Mouse (Mus musculus): ENCODE measurements around the gene Kbtbd12. TPM values are rescaled to one million over a fixed set of nuclear protein-coding genes. Genes with fewer than 3 reads are reported as not detected.
A peak's percentile ranks its signal among the peaks of the same experiment; 100 is the strongest.

The Kbtbd12 gene
- polyA plus RNA-seq, 1 experiment from 2014 or later, result not detected

- Histone ChIP-seq H3K36me3 (ENCODE audit: insufficient read depth) (no peaks in the 10 kb centered on the region), H3K9ac (no peak overlapping the region), H3K27me3 (ENCODE audit: insufficient read depth, low read length) (peaks cover 16% of the 10 kb centered on the region), H3K4me3 (ENCODE audit: low read depth, low read length) (no peak overlapping the region), H3K4me2 (no peak overlapping the region), H3K4me1 (ENCODE audit: insufficient read depth) (no peaks in the 10 kb centered on the region), H3K9me3 (ENCODE audit: low read depth, low read length) (no peaks in the 10 kb centered on the region), H3K27ac (ENCODE audit: low read depth) (no peak overlapping the region)
- no peak for DNase-seq
- no peak for ATAC-seq (ENCODE audit: insufficient read depth)
- WGBS, result 72% methylated on average over 2 of the region's 2 CpGs
- no peak for TF ChIP-seq CTCF (IDR thresholded peaks at IDR 0.05; ENCODE audit: low read depth)
Observed at GRCm38 (mm10) chr6:88549916-88550315, 87.8 kb downstream of the Kbtbd12 start.

DNA sequence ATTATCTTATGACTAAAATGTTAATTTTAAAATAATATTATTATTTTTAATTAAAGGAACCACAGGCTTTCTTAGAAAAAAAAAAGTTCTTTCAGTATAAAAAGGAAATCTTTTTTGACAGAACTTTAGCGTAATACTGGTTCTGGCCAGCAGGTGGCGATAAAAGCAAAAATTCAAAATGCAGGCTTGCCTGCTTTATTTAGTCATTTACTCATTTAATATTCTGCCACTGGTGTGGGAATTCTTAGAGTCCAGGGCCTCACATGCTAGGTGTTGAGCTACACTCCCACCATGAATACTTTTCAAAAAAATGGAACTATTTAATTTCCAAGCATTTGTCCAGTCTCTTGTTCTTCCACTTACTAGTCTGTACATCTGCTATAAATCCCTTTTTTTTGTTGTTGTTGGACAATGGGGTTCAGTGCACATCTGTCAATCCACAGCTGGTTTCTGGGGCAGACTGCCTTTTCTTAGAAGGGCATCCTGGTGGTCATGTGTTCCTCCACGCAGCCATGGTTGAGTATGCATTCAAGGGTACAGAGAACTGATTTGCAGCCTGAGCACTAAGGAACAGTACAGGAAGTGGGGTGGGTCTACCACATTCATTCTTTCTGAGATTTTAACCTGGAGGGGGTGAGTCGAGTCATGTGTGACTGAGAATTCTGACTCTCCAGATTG is 88.5 kb downstream of the Kbtbd12 start:
- 25% methylated on average over 4 of the region's 4 CpGs for WGBS
- Histone ChIP-seq H3K27ac (ENCODE audit: low read depth) (no peak overlapping the region), H3K36me3 (ENCODE audit: insufficient read depth) (no peaks in the 10 kb centered on the region), H3K27me3 (ENCODE audit: insufficient read depth, low read length) (peaks cover 19% of the 10 kb centered on the region), H3K4me2 (no peak overlapping the region), H3K9me3 (ENCODE audit: low read depth, low read length) (no peaks in the 10 kb centered on the region), H3K4me1 (ENCODE audit: insufficient read depth) (no peaks in the 10 kb centered on the region), H3K9ac (no peak overlapping the region), H3K4me3 (ENCODE audit: low read depth, low read length) (no peak overlapping the region)
- peak; percentile 90 for DNase-seq
- TF ChIP-seq CTCF (IDR thresholded peaks at IDR 0.05; ENCODE audit: low read depth), result peak; percentile 78
- peak; percentile 31 for ATAC-seq (ENCODE audit: insufficient read depth)

GRCm38 (mm10) chr6:88548405-88549049 is 89.2 kb downstream of the Kbtbd12 start:
- ATAC-seq (ENCODE audit: insufficient read depth), result 0 out of 2 replicates have a peak, but pooled peaks have one; percentile 21
- Histone ChIP-seq H3K27ac (ENCODE audit: low read depth) (no peak overlapping the region), H3K4me2 (no peak overlapping the region), H3K36me3 (ENCODE audit: insufficient read depth) (no peaks in the 10 kb centered on the region), H3K9ac (no peak overlapping the region), H3K9me3 (ENCODE audit: low read depth, low read length) (no peaks in the 10 kb centered on the region), H3K4me3 (ENCODE audit: low read depth, low read length) (no peak overlapping the region), H3K27me3 (ENCODE audit: insufficient read depth, low read length) (peaks cover 19% of the 10 kb centered on the region), H3K4me1 (ENCODE audit: insufficient read depth) (no peaks in the 10 kb centered on the region)
- 75% methylated on average over 10 of the region's 10 CpGs for WGBS
- no peak for TF ChIP-seq CTCF (IDR thresholded peaks at IDR 0.05; ENCODE audit: low read depth)
- DNase-seq, result no peak

DNA sequence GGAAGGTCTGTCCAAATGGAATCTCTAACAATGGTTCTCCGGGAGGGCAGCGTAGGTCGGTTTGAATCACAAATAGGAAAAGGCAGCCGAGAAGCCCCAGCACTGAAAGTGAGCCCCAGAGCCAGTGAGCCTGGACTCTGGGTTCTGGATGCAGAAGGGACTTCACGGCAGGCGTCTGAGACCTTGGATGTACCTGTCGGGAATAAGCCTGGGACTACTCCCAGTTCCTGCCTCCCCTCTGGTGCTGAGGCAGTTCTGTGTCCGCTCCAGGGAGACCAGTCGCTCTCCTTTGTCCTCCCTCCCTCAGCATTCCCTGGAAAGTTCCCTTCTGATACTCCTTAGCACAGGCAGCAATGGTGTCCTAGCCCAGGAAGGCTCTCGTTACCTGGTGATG is 92.4 kb downstream of the Kbtbd12 start:
- no peak for ATAC-seq (ENCODE audit: insufficient read depth)
- 34% methylated on average over 10 of the region's 10 CpGs for WGBS
- Histone ChIP-seq H3K4me3 (ENCODE audit: low read depth, low read length) (no peak overlapping the region), H3K27ac (ENCODE audit: low read depth) (no peak overlapping the region), H3K9me3 (ENCODE audit: low read depth, low read length) (no peaks in the 10 kb centered on the region), H3K9ac (no peak overlapping the region; the same call in 1 of the 2 replicates), H3K4me1 (ENCODE audit: insufficient read depth) (no peaks in the 10 kb centered on the region), H3K4me2 (no peak overlapping the region), H3K27me3 (ENCODE audit: insufficient read depth, low read length) (peaks cover 19% of the 10 kb centered on the region), H3K36me3 (ENCODE audit: insufficient read depth) (no peaks in the 10 kb centered on the region)
- no peak for TF ChIP-seq CTCF (IDR thresholded peaks at IDR 0.05; ENCODE audit: low read depth)
- no peak for DNase-seq

GRCm38 (mm10) chr6:88544644-88545396 is 92.9 kb downstream of the Kbtbd12 start:
- DNase-seq, result no peak
- H3K4me2 ChIP-seq, result no peak overlapping the region

DNA sequence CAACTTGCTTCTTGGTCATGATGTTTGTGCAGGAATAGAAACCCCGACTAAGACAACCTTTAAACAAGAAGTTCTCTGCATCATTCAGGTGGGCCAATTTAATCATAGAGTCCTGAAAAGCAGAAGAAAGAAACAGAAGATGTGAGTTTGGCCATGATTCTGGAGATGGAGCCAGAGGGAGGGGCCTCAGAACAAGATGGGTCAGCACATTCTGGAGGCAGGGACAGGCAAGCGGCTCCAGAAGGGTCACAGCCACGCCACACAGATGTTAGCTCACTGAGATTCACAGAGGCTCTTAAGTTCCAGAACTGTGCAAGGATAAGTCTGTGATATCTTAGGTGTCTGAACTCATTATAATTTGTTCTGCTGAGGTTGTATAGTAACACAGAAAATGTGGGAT is 93.5 kb downstream of the Kbtbd12 start:
- Histone ChIP-seq H3K4me2 (no peak overlapping the region), H3K27me3 (ENCODE audit: insufficient read depth, low read length) (peaks cover 19% of the 10 kb centered on the region), H3K36me3 (ENCODE audit: insufficient read depth) (no peaks in the 10 kb centered on the region), H3K4me3 (ENCODE audit: low read depth, low read length) (no peak overlapping the region), H3K27ac (ENCODE audit: low read depth) (no peak overlapping the region), H3K9me3 (ENCODE audit: low read depth, low read length) (no peaks in the 10 kb centered on the region), H3K4me1 (ENCODE audit: insufficient read depth) (no peaks in the 10 kb centered on the region), H3K9ac (no peak overlapping the region)
- DNase-seq (no peak), ATAC-seq (ENCODE audit: insufficient read depth) (no peak)
- no peak for TF ChIP-seq CTCF (IDR thresholded peaks at IDR 0.05; ENCODE audit: low read depth)
- 72% methylated on average over 3 of the region's 3 CpGs for WGBS

More at GRCm38 (mm10) chr6:88544644-88545396, 92.9 kb downstream of the Kbtbd12 start:
- H3K27ac ChIP-seq (ENCODE audit: low read depth), result no peak overlapping the region
- H3K36me3 ChIP-seq (ENCODE audit: insufficient read depth), result no peaks in the 10 kb centered on the region
- TF ChIP-seq CTCF (IDR thresholded peaks at IDR 0.05; ENCODE audit: low read depth), result no peak
- no peak overlapping the region for H3K4me3 ChIP-seq (ENCODE audit: low read depth, low read length)
- no peak for ATAC-seq (ENCODE audit: insufficient read depth)
- H3K9ac ChIP-seq, result no peak overlapping the region
- H3K4me1 ChIP-seq (ENCODE audit: insufficient read depth), result no peaks in the 10 kb centered on the region
- H3K9me3 ChIP-seq (ENCODE audit: low read depth, low read length), result no peaks in the 10 kb centered on the region
- H3K27me3 ChIP-seq (ENCODE audit: insufficient read depth, low read length), result peaks cover 19% of the 10 kb centered on the region
- 34% methylated on average over 11 of the region's 11 CpGs for WGBS

Data from lung, embryonic 14.5 days (tissue).